Mouse (Mus musculus) adrenal gland, adult (tissue): ENCODE data around the gene Ippk.

Experiments
- DNase-seq, 2 experiments: peaks; one replicate each; pipeline ENCODE4 v3.0.0; 2022 to 2023; ENCODE audit warnings: low spot score in 1 of 2; ENCODE audit not compliant: inconsistent age in 2 of 2

The Ippk gene

DNA sequence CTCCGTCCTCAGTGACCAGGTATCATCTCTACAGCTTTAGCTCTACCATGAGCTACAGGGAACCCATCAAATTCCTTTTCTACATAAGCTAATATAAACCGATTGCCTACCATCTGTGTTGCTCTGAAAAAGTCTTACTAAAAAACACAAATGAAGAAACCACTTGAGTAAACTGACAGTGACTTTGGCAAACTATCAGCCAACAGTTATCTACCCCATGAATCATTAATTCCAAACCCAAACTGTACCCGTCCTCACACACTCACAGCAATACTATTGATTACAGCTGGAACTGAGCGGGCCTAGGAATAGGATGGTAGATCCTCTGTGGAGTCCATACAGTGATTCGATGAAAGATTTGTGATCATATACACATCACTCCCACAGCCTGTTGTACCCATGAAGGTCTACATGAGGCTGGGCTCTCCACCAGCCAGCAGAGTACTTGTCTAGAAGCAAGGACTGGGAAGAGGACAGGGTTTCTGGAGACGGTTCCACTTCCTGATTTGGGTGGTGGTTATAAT is 57.9 kb downstream of the Ippk start:
- DNase-seq: peak in 1 of 2 experiments; percentile 55

DNA sequence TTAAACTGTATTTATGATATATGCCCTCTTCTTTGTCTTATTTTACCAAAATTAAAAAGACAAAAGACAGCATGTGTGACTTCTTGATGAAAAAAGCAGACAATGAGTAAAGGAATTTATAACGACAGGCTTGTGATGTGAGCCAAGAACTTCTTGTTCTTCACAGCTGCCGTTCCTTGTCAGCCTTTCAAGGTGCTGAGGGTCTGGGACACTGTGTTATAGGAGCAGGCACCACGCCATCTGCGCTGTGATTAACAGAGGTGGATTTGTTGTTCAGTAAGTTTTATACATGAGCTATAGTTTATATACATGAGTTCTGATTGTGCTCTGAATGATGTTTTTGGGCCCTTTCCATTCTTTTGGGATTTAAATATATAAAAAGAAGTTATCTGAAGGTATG is 58.4 kb downstream of the Ippk start:
- peak; percentile 44 to 64 for DNase-seq

DNA sequence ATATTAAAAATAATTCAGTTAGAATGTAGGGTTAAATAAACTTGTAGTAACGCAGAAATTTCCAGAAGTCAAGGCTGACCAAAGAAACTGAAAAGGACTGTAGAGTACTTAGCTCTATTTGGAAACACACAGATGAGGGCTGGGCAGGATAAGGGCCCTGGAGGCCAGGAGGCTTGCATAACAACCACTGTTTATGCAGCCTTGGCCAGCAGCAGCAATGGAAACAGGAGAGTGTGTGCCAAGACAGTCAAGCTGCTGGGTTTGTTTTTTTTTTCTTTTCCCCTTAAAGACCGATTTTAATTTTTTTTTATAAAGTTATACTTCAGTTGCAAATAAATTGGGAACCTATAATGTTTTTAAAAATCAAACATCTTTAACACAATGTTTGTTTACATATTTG is 59.0 kb downstream of the Ippk start:
- DNase-seq: peak; percentile 82 to 94

DNA sequence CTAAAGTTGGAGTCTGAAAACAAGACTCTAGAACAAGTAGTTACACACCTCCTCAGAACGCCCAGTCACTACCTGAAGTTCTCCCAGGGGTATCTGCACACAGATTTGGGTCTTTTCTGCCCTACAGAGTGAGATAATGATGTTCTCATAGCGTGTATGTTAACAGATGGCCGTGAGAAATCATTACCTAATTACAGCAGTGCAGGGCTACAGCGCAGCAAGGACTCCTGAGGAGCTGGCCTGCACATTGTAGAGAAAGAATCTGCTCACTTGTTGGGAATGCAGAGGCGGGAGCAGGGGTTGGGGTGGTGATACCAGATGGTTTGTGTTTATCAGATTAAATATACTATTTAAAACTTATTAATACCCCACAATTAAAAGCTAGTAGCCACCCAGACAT is 59.5 kb downstream of the Ippk start:
- DNase-seq: peak in 1 of 2 experiments; percentile 76

DNA sequence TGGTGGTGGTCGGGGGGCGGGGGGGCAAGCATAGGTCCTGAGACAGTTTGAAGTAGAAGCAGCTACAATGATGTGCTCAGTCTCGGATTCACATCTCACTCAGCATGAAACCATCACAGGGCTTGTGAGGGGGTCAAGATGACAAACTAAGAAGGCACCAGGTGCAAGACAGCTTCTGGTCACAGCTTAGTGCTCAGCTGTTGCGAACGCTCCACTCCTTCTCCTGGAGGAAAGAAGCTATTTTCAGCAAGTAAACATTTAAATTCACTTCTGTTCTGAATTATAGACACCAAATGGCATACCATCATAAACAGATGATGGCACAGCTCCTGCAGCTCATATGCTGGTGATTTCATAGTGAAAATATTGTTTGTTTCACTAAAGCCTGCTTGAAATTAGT is 64.3 kb downstream of the Ippk start:
- DNase-seq: no peak

DNA sequence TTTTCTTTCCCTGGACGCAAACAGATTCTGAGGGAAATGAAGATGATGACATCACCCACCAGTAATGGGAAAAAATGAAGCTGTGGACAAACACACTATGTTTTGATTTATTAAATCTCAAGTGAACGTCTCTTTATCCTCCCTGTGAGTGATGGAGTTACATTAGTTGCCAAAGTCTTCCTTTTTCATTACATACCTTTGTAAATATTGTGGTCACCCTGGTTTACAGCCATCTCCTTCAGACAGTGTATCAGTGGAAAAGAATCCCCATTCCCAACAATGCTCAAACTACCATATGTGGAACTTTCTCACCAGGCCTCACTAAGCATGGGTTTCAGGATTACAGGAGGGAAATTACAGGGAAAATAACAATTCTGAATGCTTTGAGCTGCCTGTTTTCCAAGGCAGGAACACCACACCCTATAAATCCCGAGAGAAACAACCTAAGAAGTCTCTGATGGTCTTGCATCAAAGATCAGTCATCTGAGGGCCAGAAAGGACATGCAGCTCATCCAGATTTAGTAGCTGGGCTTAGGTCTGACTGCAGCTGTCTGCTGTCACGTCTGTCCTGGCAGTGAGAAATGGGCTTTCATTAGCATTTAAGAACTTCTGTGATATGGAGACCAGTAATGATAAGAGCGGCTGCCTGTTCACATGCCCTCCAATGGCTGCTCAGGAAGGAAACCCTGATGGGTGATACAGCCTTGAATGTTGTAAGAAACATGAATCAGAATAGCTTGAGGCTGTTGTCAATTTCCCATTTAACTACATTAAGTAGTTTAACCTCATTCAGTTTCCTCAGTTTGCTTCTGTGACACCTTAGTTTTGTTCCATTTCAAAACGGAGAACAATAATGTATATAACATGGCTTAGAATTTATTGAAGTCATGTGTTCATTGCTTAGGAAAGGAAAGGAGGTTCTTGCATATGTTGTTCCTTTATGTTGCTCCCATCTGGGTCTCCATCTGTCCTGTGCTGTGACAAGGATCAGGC is 71.6 kb downstream of the Ippk start, which contains the start of gene Tes3-ps:
TSS of gene Tes3-ps (plus strand) at position 943 of the 993 bp plus-strand sequence.
- DNase-seq: peak in 1 of 2 experiments; percentile 37

DNA sequence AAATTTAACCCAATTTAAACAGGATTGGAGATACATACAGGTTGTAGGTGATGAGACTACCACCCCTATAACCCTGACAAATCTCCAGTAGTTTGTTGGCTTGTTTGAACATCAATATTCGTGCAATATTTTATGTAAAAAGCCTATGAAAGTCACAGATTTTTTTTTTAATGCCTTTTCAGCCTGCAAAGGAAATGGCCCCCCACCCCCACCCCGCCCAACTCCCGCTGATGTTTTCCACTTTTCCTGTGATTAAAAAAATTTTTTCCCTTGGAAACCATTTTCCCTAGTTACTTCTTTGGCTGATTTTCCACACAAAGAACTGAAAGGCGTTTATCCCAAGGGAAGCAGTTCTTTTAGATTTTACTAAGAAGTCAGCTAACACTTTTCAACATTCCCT is 83.5 kb downstream of the Ippk start, which contains the start of gene Ecm2:
TSS of gene Ecm2 (plus strand) at position 301 of the 400 bp plus-strand sequence.
- no peak for DNase-seq

DNA sequence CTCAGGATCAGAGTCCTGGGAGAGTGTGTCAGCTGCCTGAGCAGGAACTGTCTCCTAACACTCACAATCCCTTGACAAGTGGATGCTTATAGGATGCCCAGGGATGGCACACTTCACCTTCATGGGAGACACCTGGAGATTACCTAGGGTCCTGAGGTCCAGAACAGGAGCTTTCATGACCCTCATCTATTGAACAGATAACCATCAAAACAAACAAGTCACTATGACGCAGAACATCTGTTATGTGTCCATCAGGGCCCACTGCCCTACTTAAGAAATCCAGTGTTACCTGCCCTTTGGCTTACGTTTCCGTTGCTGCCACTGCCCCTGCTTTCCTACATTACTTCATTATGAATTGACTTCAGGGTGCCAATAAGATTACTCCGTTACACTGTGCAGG is 84.7 kb downstream of the Ippk start:
- DNase-seq: no peak

DNA sequence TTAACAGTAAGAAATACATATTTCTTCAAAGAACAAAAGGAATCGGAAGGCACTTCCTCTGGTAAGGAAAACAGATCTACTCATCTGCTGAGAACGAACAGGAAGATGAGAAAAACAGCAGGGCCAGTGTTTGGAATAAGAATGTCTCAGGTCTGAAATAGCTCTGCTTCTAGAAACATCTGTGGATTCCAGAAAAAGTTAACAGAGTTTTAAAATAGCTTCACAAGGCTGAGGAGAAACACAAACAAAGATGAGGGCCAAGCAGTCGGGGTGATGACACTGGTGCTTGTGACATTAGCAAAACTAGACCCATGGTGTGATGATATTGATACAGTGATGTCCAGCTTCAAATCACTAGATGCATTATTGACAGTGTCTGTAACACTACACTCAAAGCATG is 86.1 kb downstream of the Ippk start:
- DNase-seq: no peak
